Mouse (Mus musculus): ENCODE data around the gene Maml3.

GRCm38 (mm10) chr3:51841177-51841576, 263.7 kb downstream of the Maml3 start:
- no peak for TF ChIP-seq CTCF (IDR thresholded peaks at IDR 0.05; ENCODE audit: control insufficient read depth, insufficient read depth, insufficient read length)
- no peak for TF ChIP-seq USF1 (IDR thresholded peaks at IDR 0.05; ENCODE audit: low read depth)

All from C2C12 (cell line).